Mouse (Mus musculus): ENCODE results near the gene Hspbap1. TPM values are rescaled to one million over a fixed set of nuclear protein-coding genes. Genes with fewer than 3 reads are reported as not detected.

Hspbap1 gene
- polyA plus RNA-seq, 1 experiment from 2014 or later, result 15.8 TPM

GRCm38 (mm10) chr16:35740357-35740756 lies 29.8 kb upstream of the Hspbap1 start:
- H3K27me3 ChIP-seq (ENCODE audit: control insufficient read depth, insufficient read depth, low read length), result no peaks in the 10 kb centered on the region

GRCm38 (mm10) chr16:35740943-35741342 lies 29.2 kb upstream of the Hspbap1 start:
- H3K4me1 ChIP-seq (ENCODE audit: control insufficient read depth, insufficient read depth, low read length), result no peaks in the 10 kb centered on the region
- H3K36me3 ChIP-seq (ENCODE audit: control insufficient read depth, insufficient read depth, low read length), result no peaks in the 10 kb centered on the region
- no peak overlapping the region for H3K9ac ChIP-seq (replicated peaks; ENCODE audit: low read depth, low read length)
- H3K27me3 ChIP-seq (ENCODE audit: control insufficient read depth, insufficient read depth, low read length), result no peaks in the 10 kb centered on the region
- ATAC-seq (ENCODE audit: insufficient number of reproducible peaks, insufficient read depth, low FRiP score, low read depth), result no peak
- WGBS, result 78% methylated on average over 6 of the region's 6 CpGs
- no peak overlapping the region for H3K4me2 ChIP-seq (replicated peaks; ENCODE audit: low read depth, low read length)
- no peaks in the 10 kb centered on the region for H3K9me3 ChIP-seq (ENCODE audit: control insufficient read depth, low read depth, low read length)
- H3K27ac ChIP-seq (ENCODE audit: low read length), result no peak overlapping the region
- H3K4me3 ChIP-seq (ENCODE audit: low read depth, low read length), result no peak overlapping the region

More at GRCm38 (mm10) chr16:35740357-35740756, 29.8 kb upstream of the Hspbap1 start:
- no peak for ATAC-seq (ENCODE audit: insufficient number of reproducible peaks, insufficient read depth, low FRiP score, low read depth)
- 69% methylated on average over 12 of the region's 12 CpGs for WGBS
- Histone ChIP-seq H3K27ac (ENCODE audit: low read length) (no peak overlapping the region), H3K9ac (replicated peaks; ENCODE audit: low read depth, low read length) (no peak overlapping the region), H3K9me3 (ENCODE audit: control insufficient read depth, low read depth, low read length) (no peaks in the 10 kb centered on the region), H3K4me1 (ENCODE audit: control insufficient read depth, insufficient read depth, low read length) (no peaks in the 10 kb centered on the region), H3K36me3 (ENCODE audit: control insufficient read depth, insufficient read depth, low read length) (no peaks in the 10 kb centered on the region), H3K4me3 (ENCODE audit: low read depth, low read length) (no peak overlapping the region), H3K4me2 (replicated peaks; ENCODE audit: low read depth, low read length) (no peak overlapping the region)

- 91% methylated on average over 5 of the region's 5 CpGs for WGBS
- no peaks in the 10 kb centered on the region for H3K27me3 ChIP-seq (ENCODE audit: control insufficient read depth, insufficient read depth, low read length)
- H3K4me2 ChIP-seq (replicated peaks; ENCODE audit: low read depth, low read length), result no peak overlapping the region
- no peaks in the 10 kb centered on the region for H3K4me1 ChIP-seq (ENCODE audit: control insufficient read depth, insufficient read depth, low read length)
- H3K36me3 ChIP-seq (ENCODE audit: control insufficient read depth, insufficient read depth, low read length), result no peaks in the 10 kb centered on the region
- no peak for ATAC-seq (ENCODE audit: insufficient number of reproducible peaks, insufficient read depth, low FRiP score, low read depth)
- no peak overlapping the region for H3K4me3 ChIP-seq (ENCODE audit: low read depth, low read length)
- no peaks in the 10 kb centered on the region for H3K9me3 ChIP-seq (ENCODE audit: control insufficient read depth, low read depth, low read length)
- H3K27ac ChIP-seq (ENCODE audit: low read length), result no peak overlapping the region
- no peak overlapping the region for H3K9ac ChIP-seq (replicated peaks; ENCODE audit: low read depth, low read length)
Measured at GRCm38 (mm10) chr16:35741621-35742020, 28.6 kb upstream of the Hspbap1 start.

DNA sequence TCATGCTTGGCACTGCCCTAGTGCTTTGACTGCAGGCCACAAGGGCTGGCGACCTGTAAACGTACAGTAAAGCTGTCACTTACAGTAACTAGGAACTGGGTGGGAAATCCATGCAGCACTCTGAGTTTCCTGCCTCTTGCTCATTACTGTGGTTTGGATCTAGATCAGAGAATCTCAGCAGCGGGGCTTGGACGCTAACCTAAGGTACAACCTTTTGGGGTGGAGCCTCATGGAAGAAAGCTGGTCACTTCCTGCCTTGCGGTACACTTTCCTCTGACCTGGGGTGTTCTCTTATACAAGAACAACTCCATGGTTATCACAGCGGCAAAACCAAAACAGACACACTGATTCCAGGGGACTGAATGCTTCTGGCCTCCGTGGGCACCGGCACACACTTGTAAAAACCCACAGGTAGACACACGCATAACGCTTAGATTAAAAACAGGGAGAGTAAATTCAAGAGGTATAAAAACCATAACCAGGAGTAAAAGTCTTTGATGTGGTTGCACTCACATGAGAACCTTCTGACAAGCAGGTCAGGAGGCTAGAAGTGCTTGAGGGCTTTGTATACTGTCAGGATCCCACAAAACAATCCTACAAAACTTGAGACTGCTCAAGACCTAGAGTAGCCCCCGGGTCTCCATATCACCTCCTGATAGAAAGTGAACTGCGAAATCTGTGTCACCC lies 27.8 kb upstream of the Hspbap1 start:
- Histone ChIP-seq H3K4me3 (ENCODE audit: low read depth, low read length) (no peak overlapping the region), H3K4me2 (replicated peaks; ENCODE audit: low read depth, low read length) (no peak overlapping the region), H3K27ac (ENCODE audit: low read length) (no peak overlapping the region), H3K27me3 (ENCODE audit: control insufficient read depth, insufficient read depth, low read length) (no peaks in the 10 kb centered on the region), H3K9me3 (ENCODE audit: control insufficient read depth, low read depth, low read length) (no peaks in the 10 kb centered on the region), H3K9ac (replicated peaks; ENCODE audit: low read depth, low read length) (no peak overlapping the region), H3K4me1 (ENCODE audit: control insufficient read depth, insufficient read depth, low read length) (no peaks in the 10 kb centered on the region), H3K36me3 (ENCODE audit: control insufficient read depth, insufficient read depth, low read length) (no peaks in the 10 kb centered on the region)
- 90% methylated on average over 12 of the region's 12 CpGs for WGBS
- ATAC-seq (ENCODE audit: insufficient number of reproducible peaks, insufficient read depth, low FRiP score, low read depth), result no peak

- Histone ChIP-seq H3K4me3 (ENCODE audit: low read depth, low read length) (no peak overlapping the region), H3K4me2 (replicated peaks; ENCODE audit: low read depth, low read length) (no peak overlapping the region), H3K9me3 (ENCODE audit: control insufficient read depth, low read depth, low read length) (no peaks in the 10 kb centered on the region), H3K4me1 (ENCODE audit: control insufficient read depth, insufficient read depth, low read length) (no peaks in the 10 kb centered on the region), H3K9ac (replicated peaks; ENCODE audit: low read depth, low read length) (no peak overlapping the region), H3K27me3 (ENCODE audit: control insufficient read depth, insufficient read depth, low read length) (no peaks in the 10 kb centered on the region), H3K27ac (ENCODE audit: low read length) (no peak overlapping the region), H3K36me3 (ENCODE audit: control insufficient read depth, insufficient read depth, low read length) (no peaks in the 10 kb centered on the region)
- 77% methylated on average over 9 of the region's 9 CpGs for WGBS
- ATAC-seq (ENCODE audit: insufficient number of reproducible peaks, insufficient read depth, low FRiP score, low read depth), result no peak
Measured at GRCm38 (mm10) chr16:35747417-35748236, 22.5 kb upstream of the Hspbap1 start.

DNA sequence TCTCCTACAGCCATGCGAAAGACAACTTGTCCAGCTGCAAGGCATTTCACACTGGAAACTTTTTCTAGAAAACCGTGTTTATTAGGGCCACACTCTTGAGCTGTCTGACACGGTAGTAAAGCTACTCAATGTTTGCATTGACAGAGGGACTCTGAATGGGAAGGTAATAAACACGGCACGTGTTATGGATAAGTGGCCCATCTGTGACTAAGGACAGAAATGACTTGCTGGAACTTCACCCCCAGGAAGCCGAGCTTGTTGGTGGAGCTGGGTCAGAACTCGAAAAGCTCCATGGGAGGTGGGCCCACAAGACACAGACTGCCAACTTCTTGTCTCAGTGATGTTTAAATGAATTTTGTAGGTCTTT lies 22.0 kb upstream of the Hspbap1 start:
- no peak overlapping the region for H3K27ac ChIP-seq (ENCODE audit: low read length)
- H3K9me3 ChIP-seq (ENCODE audit: control insufficient read depth, low read depth, low read length), result no peaks in the 10 kb centered on the region
- H3K27me3 ChIP-seq (ENCODE audit: control insufficient read depth, insufficient read depth, low read length), result no peaks in the 10 kb centered on the region
- no peaks in the 10 kb centered on the region for H3K36me3 ChIP-seq (ENCODE audit: control insufficient read depth, insufficient read depth, low read length)
- 81% methylated on average over 7 of the region's 7 CpGs for WGBS
- ATAC-seq (ENCODE audit: insufficient number of reproducible peaks, insufficient read depth, low FRiP score, low read depth), result no peak
- no peaks in the 10 kb centered on the region for H3K4me1 ChIP-seq (ENCODE audit: control insufficient read depth, insufficient read depth, low read length)
- H3K4me2 ChIP-seq (replicated peaks; ENCODE audit: low read depth, low read length), result no peak overlapping the region
- H3K9ac ChIP-seq (replicated peaks; ENCODE audit: low read depth, low read length), result no peak overlapping the region
- H3K4me3 ChIP-seq (ENCODE audit: low read depth, low read length), result no peak overlapping the region

DNA sequence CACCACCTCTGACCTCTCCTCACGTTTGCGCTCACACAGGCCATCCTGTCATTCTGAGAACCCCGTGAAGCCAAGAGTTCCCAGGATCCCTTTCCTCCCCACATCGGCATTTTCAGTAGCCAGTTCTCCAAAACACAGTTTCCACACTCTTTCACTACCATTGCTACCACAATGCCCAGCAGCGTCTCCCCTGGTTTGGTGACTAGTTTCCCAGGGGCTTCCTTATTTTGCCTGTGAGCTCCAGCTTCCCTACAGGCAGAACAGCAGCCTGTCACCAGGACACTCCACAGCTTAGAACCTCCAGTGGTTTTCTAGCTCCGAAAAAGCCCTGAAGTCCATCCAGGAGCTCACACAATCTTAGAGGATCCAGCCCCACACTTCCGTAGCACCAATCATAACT lies 20.8 kb upstream of the Hspbap1 start:
- Histone ChIP-seq H3K36me3 (ENCODE audit: control insufficient read depth, insufficient read depth, low read length) (no peaks in the 10 kb centered on the region), H3K27ac (ENCODE audit: low read length) (no peak overlapping the region), H3K4me1 (ENCODE audit: control insufficient read depth, insufficient read depth, low read length) (no peaks in the 10 kb centered on the region), H3K9ac (replicated peaks; ENCODE audit: low read depth, low read length) (no peak overlapping the region), H3K27me3 (ENCODE audit: control insufficient read depth, insufficient read depth, low read length) (no peaks in the 10 kb centered on the region), H3K9me3 (ENCODE audit: control insufficient read depth, low read depth, low read length) (no peaks in the 10 kb centered on the region), H3K4me2 (replicated peaks; ENCODE audit: low read depth, low read length) (no peak overlapping the region), H3K4me3 (ENCODE audit: low read depth, low read length) (no peak overlapping the region)
- ATAC-seq (ENCODE audit: insufficient number of reproducible peaks, insufficient read depth, low FRiP score, low read depth), result no peak
- 75% methylated on average over 7 of the region's 7 CpGs for WGBS

- no peak overlapping the region for H3K27ac ChIP-seq (ENCODE audit: low read length)
- H3K9ac ChIP-seq (replicated peaks; ENCODE audit: low read depth, low read length), result no peak overlapping the region
- H3K27me3 ChIP-seq (ENCODE audit: control insufficient read depth, insufficient read depth, low read length), result no peaks in the 10 kb centered on the region
- H3K4me2 ChIP-seq (replicated peaks; ENCODE audit: low read depth, low read length), result no peak overlapping the region
- no peak for ATAC-seq (ENCODE audit: insufficient number of reproducible peaks, insufficient read depth, low FRiP score, low read depth)
- no peaks in the 10 kb centered on the region for H3K36me3 ChIP-seq (ENCODE audit: control insufficient read depth, insufficient read depth, low read length)
- H3K9me3 ChIP-seq (ENCODE audit: control insufficient read depth, low read depth, low read length), result no peaks in the 10 kb centered on the region
- no peaks in the 10 kb centered on the region for H3K4me1 ChIP-seq (ENCODE audit: control insufficient read depth, insufficient read depth, low read length)
- WGBS, result 89% methylated on average over 4 of the region's 4 CpGs
- H3K4me3 ChIP-seq (ENCODE audit: low read depth, low read length), result no peak overlapping the region
Measured at GRCm38 (mm10) chr16:35751841-35752240, 18.3 kb upstream of the Hspbap1 start.

Measured in stomach, embryonic 14.5 days (tissue).